Mouse (Mus musculus) brain, embryonic 14.5 days (tissue): ENCODE measurements around the gene Nlrx1.

Experiments
- CTCF ChIP-seq: fragments of 200-500 bp; IDR thresholded peaks from 2 replicates; pipeline ENCODE4 v1.5.1; 2012; ENCODE audit warnings: inconsistent platforms, mild to moderate bottlenecking, moderate library complexity, borderline replicate concordance; ENCODE audit not compliant: insufficient read depth, insufficient read length; ENCODE audit errors: extremely low read depth
- POLR2A ChIP-seq: fragments of 200-500 bp; IDR thresholded peaks from 2 replicates; pipeline ENCODE4 v1.6.1; 2012; ENCODE audit warnings: mild to moderate bottlenecking, inconsistent platforms, borderline replicate concordance; ENCODE audit not compliant: poor library complexity, insufficient read depth, insufficient read length, severe bottlenecking; ENCODE audit errors: extremely low read depth

DNA sequence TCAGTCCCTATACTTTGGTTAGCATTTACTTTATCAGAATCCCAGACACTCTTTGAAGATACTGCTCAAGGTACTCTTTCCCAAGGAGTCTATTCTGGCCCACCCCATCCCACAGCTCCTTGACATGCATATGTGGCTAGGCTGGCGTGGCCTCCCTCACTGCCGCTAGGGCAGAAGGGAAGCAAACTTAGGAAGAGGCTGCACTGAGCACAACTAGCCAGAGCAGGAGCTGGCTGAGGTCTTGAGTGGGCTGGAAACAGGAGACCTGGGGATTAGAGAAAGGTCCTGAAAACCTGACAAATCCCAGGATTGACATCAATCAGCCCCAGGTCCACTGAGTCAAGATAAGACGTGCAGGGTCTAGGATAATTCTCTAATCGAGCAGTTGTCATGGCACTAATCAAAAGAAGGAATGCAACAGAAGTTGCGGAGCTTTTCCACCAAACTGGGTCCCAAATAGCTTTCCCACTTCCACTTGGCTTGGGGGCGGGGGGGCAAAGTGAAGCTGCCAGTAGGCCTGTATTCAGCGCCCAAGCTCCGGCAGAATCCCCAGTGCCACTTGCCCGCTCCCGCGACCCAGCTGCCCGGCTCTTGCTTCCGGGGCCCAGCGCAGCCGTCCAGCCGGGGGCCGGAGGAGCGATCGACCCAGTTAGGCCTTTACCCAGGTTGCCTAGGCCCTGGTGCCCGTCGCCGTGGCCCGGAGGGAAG is 926 bp downstream of the Nlrx1 start:
- TF ChIP-seq POLR2A = no peak
- no peak for TF ChIP-seq CTCF
